In the genomic region with DNA sequence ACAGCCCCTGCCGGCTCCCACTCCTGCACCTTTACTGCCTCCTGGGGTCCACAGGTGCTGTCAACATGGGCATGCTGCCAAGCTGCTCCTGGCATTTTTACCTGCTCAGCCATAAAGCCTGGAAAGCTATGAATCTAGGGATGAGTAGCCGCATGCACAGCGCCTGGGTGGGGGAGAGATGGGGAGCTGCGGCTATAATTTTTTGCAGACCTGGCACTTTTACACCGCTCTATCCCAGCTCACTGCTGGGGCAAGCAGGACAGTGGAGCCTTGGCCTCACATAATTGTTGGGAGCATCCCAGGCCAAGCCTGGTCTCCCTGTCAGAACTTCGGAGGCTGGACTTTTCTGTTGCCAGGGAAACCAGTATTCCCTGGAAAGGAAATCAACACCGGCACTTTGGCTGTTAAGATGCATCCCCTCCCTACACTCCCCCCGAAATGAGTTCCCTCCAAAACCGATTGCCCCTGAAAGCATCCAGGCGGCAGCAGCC, we compare ENCODE assay signal across 9 mouse cellular contexts.
A peak's percentile ranks its signal among the peaks of the same experiment; 100 is the strongest.
DNase-seq lines count a peak whose midpoint lies in the region; ATAC-seq and TF ChIP-seq lines count a peak whose summit lies in the region.
"Had no signal": no experiment of that assay in that cellular context is flagged by ENCODE, and none has a peak within 500 bp of the region (broad histone marks: within the 10 kb centered on the region; RNA-seq: fewer than 3 reads in every experiment).

No protein-coding gene starts in this region.

- intact Hi-C loops in heart, postnatal 10 days (cut with DNase I): no loop called here

- TF ChIP-seq POLR2A in cerebellum, adult 2 months (IDR thresholded peaks at IDR 0.05; ENCODE audit: borderline replicate concordance, insufficient read depth, low read length): no peak
- TF ChIP-seq POLR2A in thymus, adult 2 months (IDR thresholded peaks at IDR 0.05; ENCODE audit: control insufficient read depth, extremely low read depth, insufficient read depth, low read length, poor library complexity): no peak

- ATAC-seq in heart, embryonic 12.5 days (ENCODE audit: insufficient number of reproducible peaks, low FRiP score): no peak
- peak; percentile 37 for ATAC-seq in forebrain, postnatal 0 days
- ATAC-seq in midbrain, embryonic 11.5 days (ENCODE audit: low FRiP score): peak; percentile 38; the same call in 1 of the 2 replicates
- ATAC-seq in inflammation-experienced regulatory T-cells, adult 6 months: no peak

- DNase-seq in heart, postnatal 10 days: no peak
- DNase-seq in cerebellum, adult 2 months: peak; percentile 81 to 82
- DNase-seq in forebrain, postnatal 0 days: peak; percentile 62
- peak; percentile 90 for DNase-seq in midbrain, embryonic 11.5 days (ENCODE audit: low spot score, missing footprints)
- DNase-seq in thymus, adult 2 months: no peak
- DNase-seq in adipocyte (ENCODE audit: low spot score): no peak

- no peaks in the 10 kb centered on the region for H3K9me3 ChIP-seq in heart, embryonic 12.5 days (replicated peaks)
- H3K9me3 ChIP-seq in forebrain, postnatal 0 days (ENCODE audit: low read length): no peaks in the 10 kb centered on the region
- H3K9me3 ChIP-seq in midbrain, embryonic 11.5 days (ENCODE audit: control insufficient read depth, low read length): no peaks in the 10 kb centered on the region

- peaks cover 19% of the 10 kb centered on the region; the same call in 1 of the 2 replicates for H3K36me3 ChIP-seq in heart, embryonic 12.5 days
- H3K36me3 ChIP-seq in forebrain, postnatal 0 days (ENCODE audit: insufficient read depth): no peaks in the 10 kb centered on the region
- peaks cover 2% of the 10 kb centered on the region; the same call in 1 of the 2 replicates for H3K36me3 ChIP-seq in midbrain, embryonic 11.5 days (ENCODE audit: control insufficient read depth, insufficient read depth, low read length)
- no peaks in the 10 kb centered on the region for H3K36me3 ChIP-seq in thymus, adult 2 months (ENCODE audit: control insufficient read depth, insufficient read depth, low read length)

- 0 out of 2 replicates have a peak overlapping the region, but pooled peaks have one; percentile 40 for H3K27ac ChIP-seq in heart, embryonic 12.5 days (ENCODE audit: poor library complexity, severe bottlenecking)
- peak overlapping the region; percentile 22 for H3K27ac ChIP-seq in cerebellum, adult 2 months (ENCODE audit: insufficient read depth, low read length)
- peak overlapping the region; percentile 10; the same call in 1 of the 2 replicates for H3K27ac ChIP-seq in forebrain, postnatal 0 days (ENCODE audit: low read depth, low read length)
- H3K27ac ChIP-seq in midbrain, embryonic 11.5 days (ENCODE audit: low read depth, low read length): peak overlapping the region; percentile 52
- H3K27ac ChIP-seq in thymus, adult 2 months (ENCODE audit: control insufficient read depth, insufficient read depth, low read length): no peak overlapping the region

- H3K4me2 ChIP-seq in heart, embryonic 12.5 days: no peak overlapping the region
- peak overlapping the region; percentile 31 for H3K4me2 ChIP-seq in forebrain, postnatal 0 days (ENCODE audit: low read depth)
- no peak overlapping the region; the same call in 1 of the 2 replicates for H3K4me2 ChIP-seq in midbrain, embryonic 11.5 days

- H3K4me1 ChIP-seq in heart, embryonic 12.5 days (replicated peaks): peaks cover 72% of the 10 kb centered on the region
- H3K4me1 ChIP-seq in cerebellum, adult 2 months (ENCODE audit: control insufficient read depth, insufficient read depth, low read length): peaks cover 53% of the 10 kb centered on the region
- peaks cover 24% of the 10 kb centered on the region for H3K4me1 ChIP-seq in forebrain, postnatal 0 days (ENCODE audit: insufficient read depth)
- H3K4me1 ChIP-seq in midbrain, embryonic 11.5 days (ENCODE audit: control insufficient read depth, insufficient read depth, low read length): peaks cover 30% of the 10 kb centered on the region
- peaks cover 39% of the 10 kb centered on the region for H3K4me1 ChIP-seq in thymus, adult 2 months (replicated peaks; ENCODE audit: control insufficient read depth, insufficient read depth, low read length)

- H3K4me3 ChIP-seq in heart, embryonic 12.5 days: no peak overlapping the region
- H3K4me3 ChIP-seq in cerebellum, adult 2 months (replicated peaks; ENCODE audit: insufficient read depth, low read depth, low read length): no peak overlapping the region
- H3K4me3 ChIP-seq in forebrain, postnatal 0 days (ENCODE audit: low read depth, low read length): no peak overlapping the region
- no peak overlapping the region for H3K4me3 ChIP-seq in midbrain, embryonic 11.5 days (ENCODE audit: low read depth, low read length)
- no peak overlapping the region for H3K4me3 ChIP-seq in thymus, adult 2 months (ENCODE audit: control insufficient read depth, insufficient read depth, low read length)

- peak; percentile 9; the same call in 1 of the 2 replicates for TF ChIP-seq CTCF in cerebellum, adult 2 months (IDR thresholded peaks at IDR 0.05; ENCODE audit: borderline replicate concordance, insufficient read depth, low read depth, low read length)
- 0 out of 2 replicates have a peak, but pooled peaks have one; percentile 10 for TF ChIP-seq CTCF in forebrain, postnatal 0 days (IDR thresholded peaks at IDR 0.05; ENCODE audit: low read depth)
- TF ChIP-seq CTCF in thymus, adult 2 months (IDR thresholded peaks at IDR 0.05; ENCODE audit: borderline replicate concordance, control insufficient read depth, extremely low read depth, insufficient read depth, low read length, poor library complexity): no peak

- no peak overlapping the region for H3K9ac ChIP-seq in heart, embryonic 12.5 days
- H3K9ac ChIP-seq in forebrain, postnatal 0 days: peak overlapping the region; percentile 29; the same call in 1 of the 2 replicates
- peak overlapping the region; percentile 34 for H3K9ac ChIP-seq in midbrain, embryonic 11.5 days (ENCODE audit: low read length)

- H3K27me3 ChIP-seq in heart, embryonic 12.5 days (replicated peaks): no peaks in the 10 kb centered on the region
- no peaks in the 10 kb centered on the region for H3K27me3 ChIP-seq in cerebellum, adult 2 months (ENCODE audit: control insufficient read depth, insufficient read depth, low read length)
- H3K27me3 ChIP-seq in forebrain, postnatal 0 days (ENCODE audit: insufficient read depth, low read length): no peaks in the 10 kb centered on the region
- H3K27me3 ChIP-seq in midbrain, embryonic 11.5 days (ENCODE audit: control insufficient read depth, insufficient read depth, low read length): no peaks in the 10 kb centered on the region
- no peaks in the 10 kb centered on the region for H3K27me3 ChIP-seq in thymus, adult 2 months (ENCODE audit: control insufficient read depth, insufficient read depth, low read length)
- H3K27me3 ChIP-seq: CH12.LX had no signal

- whole genome bisulfite sequencing in heart, embryonic 12.5 days: 38% methylated on average over 10 of the region's 10 CpGs
- 9% methylated on average over 10 of the region's 10 CpGs for WGBS in cerebellum, adult 2 months
- WGBS in forebrain, postnatal 0 days: 16% methylated on average over 10 of the region's 10 CpGs
- 26% methylated on average over 10 of the region's 10 CpGs for WGBS in midbrain, embryonic 11.5 days
- WGBS in thymus, adult 2 months: 93% methylated on average over 10 of the region's 10 CpGs

Comparison
In these comparisons a context has a peak if more than half of its experiments do, and no peak if none do; other contexts are left out.
1. ATAC-seq: peak in forebrain, postnatal 0 days (single experiment) and midbrain, embryonic 11.5 days (single experiment); none in heart, embryonic 12.5 days (single experiment) and inflammation-experienced regulatory T-cells, adult 6 months (single experiment).
2. DNase-seq: peak in cerebellum, adult 2 months (2 of 2), forebrain, postnatal 0 days (single experiment) and midbrain, embryonic 11.5 days (single experiment); none in heart, postnatal 10 days (0 of 2), thymus, adult 2 months (single experiment) and adipocyte (single experiment).